Mouse (Mus musculus) heart, postnatal 10 days (tissue): ENCODE results near the gene Asap2. TPM values are rescaled to one million over a fixed set of nuclear protein-coding genes. Genes with fewer than 3 reads are reported as not detected.
A peak's percentile ranks its signal among the peaks of the same experiment; 100 is the strongest.

Source experiments
- DNase-seq, 2 experiments: peaks; one replicate each; pipeline ENCODE4 v3.0.0; 2021
- intact Hi-C: fragments of 180-260 bp; cut with DNase I; formaldehyde crosslinking; loops from one replicate; pipeline ENCODE4 v1.15.1; 2025
- total RNA-seq, 2 experiments: library from RNA; stranded (reverse); gene quantifications; 2 replicates each; pipeline ENCODE4 v1.2.3; 2021

Asap2 gene
- total RNA-seq, 2 experiments from 2014 or later = 19.0 to 21.1 TPM

DNA sequence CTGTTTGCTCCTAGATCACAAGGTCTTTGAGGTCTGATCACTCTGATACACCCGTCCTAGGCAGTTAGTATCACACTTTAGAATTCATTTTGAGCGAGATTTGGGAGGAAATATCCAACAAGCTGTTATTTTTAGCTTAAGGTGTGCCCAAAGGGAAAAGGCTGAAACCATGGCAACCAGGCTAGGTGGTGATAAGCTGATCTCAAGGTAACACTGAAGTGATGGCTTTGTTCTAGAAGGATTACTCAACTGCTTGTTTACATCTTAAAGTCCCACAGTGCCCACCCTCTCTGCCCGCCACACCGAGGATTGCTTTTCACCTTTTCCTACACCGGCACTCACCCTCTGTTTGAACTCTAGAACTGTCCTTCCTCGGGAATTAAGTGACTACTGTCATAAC, 299.4 kb downstream of the Asap2 start:
- intact Hi-C loops = no loop called here
- DNase-seq = no peak

DNA sequence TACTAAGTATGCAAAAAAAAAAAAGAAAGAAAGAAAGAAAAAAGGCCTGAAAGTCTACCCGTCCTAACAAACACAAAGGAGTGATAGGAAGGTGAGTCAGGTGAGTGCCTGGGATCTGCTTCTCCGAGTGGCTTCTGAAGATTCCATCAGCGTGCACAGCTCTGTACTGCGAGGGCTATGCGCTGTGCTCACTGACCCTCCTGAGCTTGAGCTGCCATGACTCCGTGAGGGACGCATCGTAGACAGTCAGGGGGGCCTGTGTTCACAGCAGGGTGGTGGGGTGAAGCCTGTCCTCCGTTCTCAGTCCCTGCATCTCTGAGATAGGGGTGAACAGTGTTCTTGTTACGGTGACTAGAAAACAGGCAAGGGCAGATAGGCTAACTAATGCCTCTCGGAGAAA, 308.6 kb downstream of the Asap2 start:
- DNase-seq = no peak
- intact Hi-C loops = no loop called here

DNA sequence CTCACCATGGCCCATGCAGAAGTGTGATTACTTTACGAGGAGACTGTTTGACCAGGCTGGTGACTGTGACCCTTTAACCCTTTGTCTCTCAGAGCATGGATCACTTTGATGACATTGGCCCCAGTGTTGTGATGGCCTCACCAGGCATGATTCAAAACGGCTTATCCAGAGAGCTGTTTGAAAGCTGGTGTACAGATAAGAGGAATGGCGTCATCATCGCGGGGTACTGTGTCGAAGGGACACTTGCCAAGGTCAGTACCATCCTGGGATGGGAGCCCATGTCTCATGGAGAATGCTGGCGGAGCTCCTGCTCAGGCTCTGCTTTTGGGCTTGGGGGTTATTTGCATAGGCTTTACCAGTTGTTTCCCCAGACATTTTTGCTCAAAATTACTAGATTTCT, 311.1 kb downstream of the Asap2 start:
- peak; percentile 35 to 59 for DNase-seq
- intact Hi-C loops = no loop called here

DNA sequence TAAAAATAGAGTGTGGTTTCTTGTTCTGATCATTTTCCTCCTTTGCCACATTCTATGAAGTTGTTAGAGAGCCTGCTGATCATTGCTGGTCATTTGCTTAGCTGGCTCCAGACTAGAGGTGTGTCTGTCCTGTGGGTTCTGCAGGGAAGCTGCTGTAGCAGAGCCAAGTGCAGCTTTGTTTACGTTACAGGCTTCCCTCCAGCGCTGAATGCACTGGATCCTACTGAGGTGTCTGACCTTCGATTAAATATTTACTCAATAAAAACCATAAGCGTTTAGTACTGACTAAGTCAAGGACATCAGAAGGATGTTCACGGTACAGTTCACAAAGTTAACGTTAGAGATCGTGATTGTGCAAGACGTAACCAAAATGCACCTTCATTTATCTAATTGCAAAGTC, 311.7 kb downstream of the Asap2 start:
- DNase-seq = no peak
- intact Hi-C loops = no loop called here

DNA sequence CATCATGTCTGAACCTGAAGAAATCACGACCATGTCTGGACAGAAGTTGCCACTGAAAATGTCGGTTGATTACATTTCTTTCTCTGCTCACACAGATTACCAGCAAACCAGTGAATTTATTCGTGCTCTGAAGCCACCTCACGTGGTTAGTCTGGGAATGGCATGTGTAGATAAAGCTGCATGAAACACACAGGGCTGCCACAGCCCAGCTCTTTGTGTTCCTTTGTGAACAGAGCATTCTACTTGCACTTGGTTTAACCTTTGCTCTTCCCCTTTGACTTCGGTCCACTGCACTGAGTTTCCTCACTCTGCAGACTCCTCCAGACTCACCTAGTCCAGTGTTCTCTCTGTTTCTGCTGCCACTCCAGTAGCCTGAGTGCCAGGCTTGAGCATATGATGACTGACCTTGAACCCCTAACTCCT, 312.1 kb downstream of the Asap2 start:
- intact Hi-C loops = no loop called here

DNA sequence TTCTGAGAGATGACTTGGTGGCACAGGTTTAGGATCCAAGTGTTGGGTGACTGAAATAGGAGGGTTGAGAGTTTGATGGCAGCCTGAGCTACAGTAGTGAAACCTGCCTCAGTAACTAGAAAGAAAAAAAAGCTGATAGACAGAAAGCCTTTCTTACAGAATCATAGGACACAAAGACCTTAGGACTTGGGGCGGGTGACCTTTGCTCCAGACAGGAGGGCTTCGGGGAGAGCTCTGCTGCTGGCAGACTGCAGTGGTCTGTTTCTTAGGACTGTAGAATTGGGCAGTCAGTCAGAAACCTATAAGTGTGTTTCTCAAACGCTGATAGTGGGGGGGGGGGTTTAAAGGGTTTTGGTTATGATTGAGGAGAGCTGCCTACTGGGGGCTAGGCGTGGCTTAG, 315.5 kb downstream of the Asap2 start:
- no peak for DNase-seq
- intact Hi-C loops = no loop called here

More for the DNA sequence above, 312.1 kb downstream of the Asap2 start:
- peak in 1 of 2 experiments; percentile 15 for DNase-seq

DNA sequence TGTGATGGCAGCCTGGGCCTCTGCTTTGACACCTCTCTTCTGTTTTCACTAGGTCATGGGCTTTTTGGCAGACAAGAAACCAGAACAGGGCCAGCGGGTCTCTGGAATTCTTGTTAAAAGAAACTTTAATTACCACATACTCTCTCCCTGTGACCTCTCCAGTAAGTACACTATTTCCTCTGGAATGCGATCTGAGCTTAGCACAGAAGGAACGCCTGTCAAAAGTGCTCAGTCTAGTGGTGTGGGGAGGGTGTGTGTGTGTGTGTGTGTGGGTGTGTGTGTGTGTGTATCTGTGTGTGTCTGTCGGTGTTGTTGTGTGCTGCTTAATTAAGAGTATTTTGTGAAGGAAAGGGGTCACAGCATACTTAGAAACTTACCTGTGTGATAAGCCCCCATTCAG, 316.5 kb downstream of the Asap2 start:
- intact Hi-C loops = no loop called here
- DNase-seq = no peak

DNA sequence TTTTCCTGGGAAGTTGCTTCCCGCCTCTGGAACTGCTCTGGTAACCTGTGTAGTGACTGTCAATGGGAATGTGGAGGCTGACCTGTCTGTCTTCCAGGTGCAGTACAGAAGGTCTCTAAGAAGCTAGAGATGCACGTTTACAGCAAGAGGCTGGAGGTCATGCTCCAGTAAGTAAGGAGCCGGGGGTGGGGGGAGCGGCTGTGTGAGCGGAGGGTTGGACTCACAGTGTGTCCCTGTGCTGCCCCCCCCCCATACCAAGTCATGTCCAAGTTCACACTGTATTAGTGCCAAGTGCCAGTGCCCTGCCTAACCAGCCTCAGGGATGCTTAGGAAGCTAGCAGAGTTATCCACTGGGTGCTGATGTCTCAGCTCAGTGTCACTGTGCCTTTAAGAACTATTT, 321.9 kb downstream of the Asap2 start:
- no peak for DNase-seq
- intact Hi-C loops = loop anchor here (10.0 kb wide), 1 partner anchor 303 kb away; no protein-coding TSS in a partner anchor

DNA sequence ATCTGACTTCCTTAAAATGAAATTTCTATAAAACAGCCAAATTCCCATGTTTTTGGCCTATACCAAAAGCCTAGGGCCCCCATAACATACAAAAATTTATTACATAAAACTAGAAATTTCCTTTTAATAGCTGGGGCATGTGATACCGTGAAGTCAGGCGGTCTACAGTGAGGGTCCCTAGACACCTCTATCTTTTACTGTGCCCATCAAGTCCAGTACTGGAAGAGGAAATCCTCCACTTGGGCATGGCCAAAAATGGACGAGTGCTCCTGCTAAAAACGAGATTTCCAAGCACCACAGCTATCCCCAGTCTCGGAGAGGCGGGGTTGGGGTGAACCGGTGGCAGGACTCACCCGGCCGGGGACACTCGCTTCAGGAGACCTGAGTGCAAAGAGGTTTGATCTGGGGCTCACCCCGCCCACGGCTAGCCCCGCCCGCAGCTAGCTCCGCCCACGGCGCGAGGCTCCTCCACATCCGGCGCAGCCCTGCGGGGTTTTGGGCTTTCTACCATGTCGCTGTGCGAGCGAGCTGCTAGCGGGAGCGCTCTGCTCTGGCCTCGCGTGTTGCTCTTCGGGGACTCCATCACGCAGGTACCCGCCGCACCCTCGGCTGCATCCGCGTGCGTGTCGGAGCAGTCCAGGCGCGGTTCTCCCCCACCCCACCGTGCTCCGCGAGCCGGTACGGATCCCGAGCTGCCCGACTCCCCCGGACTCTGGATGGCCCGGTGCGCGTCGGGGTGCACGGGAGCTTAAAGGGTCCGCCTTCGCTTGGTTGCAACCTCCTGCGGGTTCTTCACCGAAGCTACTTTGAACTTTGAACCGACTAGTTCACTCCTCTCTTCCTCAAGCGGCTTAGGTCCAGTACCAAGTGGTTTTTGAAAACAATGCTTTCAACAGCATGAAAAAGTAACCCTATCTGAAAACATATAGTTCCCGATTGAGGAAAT, 325.9 kb downstream of the Asap2 start, which contains the start of gene Iah1:
TSS of gene Iah1 (plus strand) at position 467 of the 946 bp plus-strand sequence.
- intact Hi-C loops = loop anchor here (5.0 to 10.0 kb wide), 3 partner anchors 101 to 389 kb away; partner anchors contain the start of gene Ywhaq
- peak; percentile 85 to 86 for DNase-seq

DNA sequence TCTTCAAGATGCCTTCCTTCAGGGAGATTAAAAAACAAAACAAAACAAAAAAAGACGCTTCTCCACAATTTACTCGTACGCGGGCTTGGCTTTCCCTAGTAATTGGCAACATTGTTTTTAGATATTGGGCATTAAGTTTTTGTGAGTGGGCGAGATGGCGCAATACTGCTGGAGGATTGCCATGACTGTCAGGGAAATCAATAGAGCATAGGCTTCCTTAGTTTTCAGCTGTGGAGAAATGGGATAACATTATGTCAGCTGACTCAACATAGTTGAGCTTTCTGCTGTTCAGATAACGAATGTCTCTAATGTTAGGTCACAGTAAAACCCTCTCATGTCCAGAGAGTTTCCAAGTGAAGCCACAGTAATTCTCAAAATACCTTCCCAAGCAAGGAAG, 326.6 kb downstream of the Asap2 start:
- intact Hi-C loops = loop anchor here (5.0 to 10.0 kb wide), 3 partner anchors 100 to 390 kb away; partner anchors contain the start of gene Ywhaq
- peak; percentile 46 to 52 for DNase-seq

DNA sequence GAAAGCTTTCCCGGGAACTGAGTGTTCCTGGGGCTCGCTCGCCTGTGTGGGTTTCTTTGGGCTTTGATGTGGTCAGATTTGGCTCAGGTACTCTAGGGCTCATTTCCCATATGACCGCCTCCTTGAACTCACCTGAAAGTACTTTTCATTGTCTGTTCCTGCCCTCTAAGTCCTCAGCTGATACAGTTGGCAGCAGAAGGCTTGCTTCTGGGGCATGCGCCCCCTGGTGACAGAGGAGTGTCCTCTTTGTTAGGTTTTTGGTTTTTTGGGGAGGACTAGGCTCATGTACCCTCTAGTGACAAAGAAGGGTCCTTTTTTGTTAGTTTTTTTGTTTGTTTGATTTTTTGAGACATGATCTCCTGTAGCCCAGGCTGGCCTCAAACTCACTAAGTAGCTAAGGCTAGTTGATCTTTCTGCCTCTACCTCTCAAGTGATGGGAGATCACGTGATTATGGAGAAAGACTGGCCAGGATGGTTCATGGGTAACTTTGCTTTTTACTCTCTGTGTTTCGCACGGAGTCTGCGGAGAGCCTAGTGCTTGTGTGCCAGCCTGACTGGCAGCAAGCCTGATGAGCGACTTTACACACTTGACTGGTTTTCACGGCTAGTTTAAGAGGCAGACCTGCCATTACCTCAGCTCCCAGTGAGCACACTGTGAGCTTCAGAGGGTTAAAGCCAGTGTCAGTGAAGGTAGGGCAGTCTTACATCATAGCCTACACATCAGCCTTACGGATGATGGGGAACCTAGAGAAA, 328.1 kb downstream of the Asap2 start:
- intact Hi-C loops = loop anchor here (5.0 to 10.0 kb wide), 3 partner anchors 99 to 391 kb away; partner anchors contain the start of gene Ywhaq
- DNase-seq = peak; percentile 68 to 76
